Mouse (Mus musculus): ENCODE measurements around the gene Trim14. TPM values are rescaled to one million over a fixed set of nuclear protein-coding genes. Genes with fewer than 3 reads are reported as not detected.

Gene Trim14
- total RNA-seq, 2 experiments from 2014 or later, result 0.56 to 1.2 TPM

DNA sequence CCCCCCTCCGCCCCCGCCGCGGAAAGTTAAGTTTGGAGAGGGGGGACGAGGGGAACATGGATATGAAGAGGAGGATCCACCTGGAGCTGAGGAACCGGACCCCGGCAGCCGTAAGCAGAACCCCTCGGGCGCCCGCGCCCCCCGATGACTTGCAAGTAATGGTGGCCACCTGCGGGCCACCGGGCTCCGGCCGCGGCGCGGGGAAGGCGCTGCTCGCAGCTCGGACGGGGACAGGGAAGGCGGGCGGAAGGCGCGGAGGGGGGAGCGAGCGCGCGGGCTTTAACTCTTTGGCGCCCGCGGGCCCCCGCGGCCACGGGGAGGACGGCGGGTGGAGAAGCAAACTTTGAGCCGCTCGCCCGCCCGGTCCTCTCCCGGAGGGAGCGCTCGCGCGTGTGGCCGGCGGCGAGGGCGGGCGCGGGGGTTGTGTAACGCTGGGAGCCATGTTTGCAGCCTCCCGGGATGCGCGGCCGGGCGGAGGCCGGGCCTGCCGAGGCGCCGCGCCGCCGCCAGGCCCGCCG, 84.6 kb downstream of the Trim14 start:
- no peak for TF ChIP-seq CTCF (IDR thresholded peaks at IDR 0.05)
- peak overlapping the region; percentile 96 for H3K4me3 ChIP-seq
- DNase-seq, result peak; percentile 86
- intact Hi-C loops (cut with DNase I), result loop anchor here (2.0 kb wide), 1 partner anchor 60 kb away; no protein-coding TSS in a partner anchor
- peak overlapping the region; percentile 98 for H3K27ac ChIP-seq

DNA sequence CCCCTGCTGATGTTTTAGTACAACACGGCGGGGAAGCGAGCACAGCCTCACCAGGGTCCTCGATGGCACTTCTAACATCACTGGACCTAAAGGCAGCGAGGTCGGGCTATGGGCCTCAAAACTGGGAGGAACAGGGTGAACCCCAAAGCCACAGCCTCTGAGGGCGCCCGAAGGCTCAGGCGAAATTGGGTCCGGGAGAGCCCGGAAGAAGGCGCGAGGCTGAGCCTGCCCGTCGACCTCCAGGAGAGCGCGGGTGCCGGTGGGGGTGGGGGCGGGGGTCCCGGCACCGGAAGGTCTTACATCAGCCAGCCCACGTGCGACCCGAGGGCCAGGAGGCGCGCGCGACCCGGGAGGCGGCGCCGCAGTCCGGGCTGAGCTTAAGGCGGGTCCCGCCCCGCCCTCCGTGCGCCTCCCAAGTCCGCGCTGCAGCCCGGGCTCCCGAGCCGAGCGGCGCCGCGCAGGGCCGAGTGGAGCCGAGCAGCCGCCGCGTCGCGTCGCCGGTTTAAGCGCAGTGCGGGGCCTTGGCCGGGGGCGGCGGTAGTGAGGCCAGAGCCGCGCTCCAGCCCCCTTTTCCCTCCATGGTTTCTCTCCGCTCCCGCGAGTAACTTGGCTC, 85.3 kb downstream of the Trim14 start, which contains the start of gene Anp32b:
Gene Anp32b, plus strand, starts transcription at position 384 of the 613 bp plus-strand sequence.
- DNase-seq, result peak; percentile 96
- peak; percentile 81 for TF ChIP-seq CTCF (IDR thresholded peaks at IDR 0.05)
- peak within 1 kb of the TSS; percentile 98 for H3K27ac ChIP-seq
- intact Hi-C loops (cut with DNase I), result loop anchor here (2.0 kb wide), 1 partner anchor 60 kb away; no protein-coding TSS in a partner anchor
- H3K4me3 ChIP-seq, result peak within 1 kb of the TSS; percentile 96

- TF ChIP-seq CTCF (IDR thresholded peaks at IDR 0.05), result no peak
- intact Hi-C loops (cut with DNase I), result loop anchor here (2.0 kb wide), 1 partner anchor 59 kb away; no protein-coding TSS in a partner anchor
These were observed 85.9 kb downstream of the Trim14 start for GRCm38 (mm10) chr4:46450020-46450518.

DNA sequence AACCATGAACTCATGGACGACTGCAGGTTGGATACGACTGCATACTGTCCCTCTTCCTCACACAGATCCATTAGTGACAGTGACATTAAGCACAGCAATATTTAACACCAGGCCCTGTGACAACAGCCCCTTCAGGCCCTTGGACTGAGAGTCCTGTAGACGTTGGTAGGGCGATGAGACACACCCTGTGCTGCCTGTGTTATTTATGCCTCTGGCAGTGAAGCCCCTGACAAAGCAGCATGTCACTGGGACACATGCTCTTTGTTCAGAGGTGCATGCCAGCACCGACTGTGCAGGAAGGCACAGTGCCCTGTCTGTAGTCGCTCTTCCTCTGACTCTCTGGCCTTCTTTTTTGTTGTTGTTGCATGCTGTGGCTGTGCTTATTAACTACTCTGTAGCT, 87.1 kb downstream of the Trim14 start:
- H3K4me3 ChIP-seq, result no peak overlapping the region
- no peak overlapping the region; the same call in 1 of the 2 replicates for H3K27ac ChIP-seq
- intact Hi-C loops (cut with DNase I), result no loop called here
- DNase-seq, result no peak
- no peak for TF ChIP-seq CTCF (IDR thresholded peaks at IDR 0.05)

More at GRCm38 (mm10) chr4:46450020-46450518, 85.9 kb downstream of the Trim14 start:
- no peak for DNase-seq
- Histone ChIP-seq H3K27ac (peak overlapping the region; percentile 98), H3K4me3 (peak overlapping the region; percentile 96)

DNA sequence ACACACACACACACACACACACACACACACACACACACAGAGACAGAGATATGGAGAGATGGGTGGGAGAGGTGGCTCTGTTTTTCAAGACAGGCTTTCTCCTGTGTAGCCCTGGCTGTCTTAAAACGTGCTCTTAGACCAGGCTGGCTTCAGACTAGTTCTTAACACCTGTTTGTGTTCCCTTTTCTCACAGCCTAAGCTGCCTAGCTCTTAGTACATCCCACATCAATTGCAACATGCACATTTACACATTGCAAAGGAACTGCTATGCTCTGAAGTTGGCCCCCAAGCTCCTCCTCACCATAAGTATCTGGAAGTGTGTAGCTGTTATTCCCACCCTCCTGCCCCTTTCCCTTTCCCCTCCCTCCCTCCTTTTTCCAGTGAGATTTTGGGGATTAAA, 88.5 kb downstream of the Trim14 start:
- H3K27ac ChIP-seq, result no peak overlapping the region
- no peak overlapping the region for H3K4me3 ChIP-seq
- intact Hi-C loops (cut with DNase I), result no loop called here
- no peak for TF ChIP-seq CTCF (IDR thresholded peaks at IDR 0.05)
- DNase-seq, result no peak

DNA sequence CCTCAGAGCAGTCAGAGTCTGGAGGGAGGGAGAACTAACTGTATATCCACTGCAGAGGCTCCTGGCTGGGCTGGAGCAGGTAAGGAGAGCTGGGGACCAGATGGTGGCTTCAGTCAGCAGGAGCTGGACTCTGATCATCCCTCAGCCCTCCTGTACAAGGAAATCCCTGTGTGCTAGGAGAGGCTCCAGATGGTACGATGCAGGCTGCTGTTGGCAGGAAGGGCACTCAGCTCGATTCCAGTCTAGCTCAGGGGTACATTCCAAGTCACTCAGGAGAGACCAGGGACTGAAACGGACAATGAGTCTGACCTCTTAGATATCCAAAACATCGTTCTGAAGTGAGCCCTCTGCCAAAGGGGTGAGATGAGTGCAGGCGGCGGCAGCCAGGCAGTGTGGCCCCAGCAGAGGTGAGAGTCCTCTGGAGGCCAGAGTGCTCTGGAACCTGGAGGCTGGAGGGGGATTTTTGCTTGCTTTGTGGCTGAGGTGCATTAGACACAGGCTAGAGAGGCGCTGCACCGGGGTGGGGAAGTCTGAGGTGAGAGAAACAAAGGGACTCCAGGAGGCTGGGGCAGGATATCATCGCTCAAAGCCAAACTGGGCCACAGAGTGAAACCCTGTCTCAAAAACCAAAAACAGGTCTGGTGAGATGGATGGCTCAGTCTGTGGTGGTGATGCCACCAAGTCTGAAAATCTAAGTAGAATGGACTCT, 90.5 kb downstream of the Trim14 start:
- intact Hi-C loops (cut with DNase I), result no loop called here
- Histone ChIP-seq H3K4me3 (no peak overlapping the region), H3K27ac (no peak overlapping the region)
- TF ChIP-seq CTCF (IDR thresholded peaks at IDR 0.05), result no peak
- no peak for DNase-seq

Other genes with a start within 250 kb of the Trim14 start
- not detected for gene Foxe1, start 192.5 kb downstream of the Trim14 start, total RNA-seq (2021)
- 1 to 10 TPM; 2.8 to 3.0 TPM for gene Trmo, start 146.7 kb downstream of the Trim14 start, total RNA-seq (2021)
- not detected for gene Hemgn, start 122.6 kb downstream of the Trim14 start, total RNA-seq (2021)
- 10 to 100 TPM; 62.7 to 65.8 TPM for gene Anp32b, start 85.2 kb downstream of the Trim14 start, total RNA-seq (2021)
- gene Nans, start 46.9 kb downstream of the Trim14 start, total RNA-seq (2021), result 10 to 100 TPM; 15.1 to 20.6 TPM
- under 1 TPM; 0.10 to 0.39 TPM for gene Coro2a, start 66.1 kb upstream of the Trim14 start, total RNA-seq (2021)
- gene Tbc1d2, start 114.1 kb upstream of the Trim14 start, total RNA-seq (2021), result under 1 TPM; 0.39 to 0.59 TPM